Mouse (Mus musculus) heart, adult 18-20 months (tissue): ENCODE measurements at regions not wholly inside any gene's neighbourhood (a gene's known extent, or its start where the extent isn't known, plus 50 kb on each side); places are given as distances from the start of the nearest gene placed in this dataset.

Experiments
- DNase-seq, 2 experiments: peaks; one replicate each; pipeline ENCODE4 v3.0.0; 2021 to 2022; ENCODE audit warnings: mixed read lengths in 1 of 2

DNA sequence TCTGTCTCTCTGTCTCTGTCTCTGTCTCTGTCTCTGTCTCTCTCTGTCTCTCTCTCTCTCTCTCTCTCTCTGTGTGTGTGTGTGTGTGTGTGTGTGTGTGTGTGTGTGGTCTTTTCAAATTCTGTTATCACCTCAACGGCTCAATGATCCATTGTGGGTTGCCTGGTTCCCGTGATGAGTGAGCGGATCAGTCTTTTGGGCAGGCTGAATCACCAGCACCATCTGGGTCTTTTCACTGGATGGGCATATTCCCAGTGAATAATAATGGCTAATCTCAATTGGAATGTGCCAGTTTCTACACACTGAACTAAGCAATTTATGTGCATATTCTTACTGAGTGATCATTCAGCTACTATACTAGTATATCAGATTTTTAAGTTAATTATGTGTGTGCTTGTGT lies 216.4 kb downstream of the Lmx1a start:
- no peak for DNase-seq

DNA sequence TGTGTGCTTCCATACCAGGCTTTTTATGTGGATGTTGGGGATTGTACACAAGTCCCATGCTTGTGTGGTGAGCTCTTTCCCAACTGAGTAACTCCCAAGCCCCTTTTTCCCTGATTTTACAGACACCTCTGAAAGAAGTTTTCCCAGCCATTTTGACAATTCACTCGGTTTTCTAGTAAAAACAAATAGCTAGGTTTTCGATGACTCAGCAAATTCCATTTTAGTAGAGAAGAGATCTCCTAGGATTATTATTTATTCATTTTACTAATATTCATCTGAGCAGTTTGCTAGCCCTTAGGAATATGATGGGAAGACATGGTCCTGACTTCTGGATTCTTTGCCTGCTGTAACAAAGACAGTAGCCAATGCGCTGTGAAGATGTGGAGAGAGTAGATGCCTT lies 223.0 kb downstream of the Lmx1a start:
- DNase-seq: no peak

DNA sequence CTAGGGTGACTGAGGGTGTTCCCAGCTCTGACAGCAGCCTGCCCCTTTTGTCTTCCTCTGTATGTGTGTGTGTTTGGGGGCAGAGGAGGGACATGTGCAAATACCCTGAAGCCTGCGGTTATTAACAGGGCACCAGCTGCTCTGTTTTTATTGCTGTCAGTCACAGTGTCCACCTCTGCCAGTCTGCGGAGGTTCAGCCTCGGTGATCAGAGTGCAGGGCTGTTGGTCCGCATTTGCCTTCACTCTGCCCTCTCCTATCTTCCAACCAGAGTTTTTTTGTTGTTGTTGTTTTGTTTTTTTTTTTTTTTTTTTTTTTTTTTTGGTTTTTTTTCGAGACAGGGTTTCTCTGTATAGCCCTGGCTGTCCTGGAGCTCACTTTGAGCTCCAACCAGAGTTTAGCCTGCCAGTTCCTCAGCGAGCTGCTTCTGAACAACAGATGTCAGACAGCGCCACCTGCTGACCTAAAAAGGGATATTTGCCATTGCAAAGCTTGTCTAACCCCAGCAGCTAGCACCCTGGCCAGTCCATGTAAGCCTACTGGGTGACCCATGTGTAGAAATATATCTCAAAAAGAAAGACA lies 226.0 kb downstream of the Lmx1a start:
- DNase-seq: peak; percentile 47 to 77

DNA sequence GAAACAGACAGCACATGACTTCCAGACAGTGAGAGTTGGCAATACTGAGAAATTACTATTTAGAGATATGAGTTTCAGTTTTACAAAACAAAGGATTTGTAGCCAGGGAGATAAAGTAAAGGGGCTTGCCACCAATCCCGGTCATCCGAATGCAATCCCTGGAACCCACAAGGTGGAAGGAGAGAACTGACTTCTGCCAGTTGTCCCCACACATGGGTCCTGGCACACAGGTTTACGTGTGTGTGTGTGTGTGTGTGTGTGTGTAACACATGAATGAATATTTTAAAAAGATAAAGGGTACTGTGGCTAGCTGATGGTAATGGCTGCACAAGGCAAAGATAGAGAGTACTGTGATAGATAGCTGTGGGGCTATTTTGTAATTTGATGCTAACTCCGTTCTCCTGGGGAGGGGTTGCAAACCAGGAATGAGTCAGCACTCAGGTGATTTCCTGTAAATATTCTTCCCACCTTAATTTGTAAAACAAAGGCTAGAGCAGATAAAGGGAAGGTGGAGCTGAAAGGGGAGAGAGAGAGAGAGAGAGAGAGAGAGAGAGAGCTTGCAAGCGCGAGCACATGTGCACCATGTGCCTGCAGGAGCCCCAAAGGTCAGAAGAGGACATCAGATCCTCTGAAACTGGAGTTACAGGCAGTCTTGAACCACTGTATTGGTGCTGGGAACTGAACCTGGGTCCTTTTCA lies 226.7 kb downstream of the Lmx1a start:
- DNase-seq: no peak

DNA sequence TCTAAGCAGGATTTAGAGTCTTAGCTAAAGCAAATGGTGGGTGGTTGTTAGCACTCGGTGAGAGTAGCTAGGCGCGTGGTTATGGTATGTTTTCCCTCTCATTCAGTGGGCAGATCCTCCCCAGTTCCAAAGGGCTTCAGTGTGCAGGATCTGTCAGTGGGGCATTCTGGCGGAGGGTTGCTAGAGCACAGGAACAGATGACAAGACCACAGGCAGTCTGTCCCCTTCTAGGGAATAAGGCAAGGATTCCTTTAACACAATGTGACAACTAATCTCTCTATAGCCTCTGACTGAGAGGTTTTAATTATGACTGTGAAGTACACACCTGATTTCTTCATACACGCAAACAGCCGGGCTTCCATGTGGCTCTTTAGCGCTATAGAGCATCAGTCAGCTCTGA lies 233.9 kb downstream of the Lmx1a start:
- no peak for DNase-seq

DNA sequence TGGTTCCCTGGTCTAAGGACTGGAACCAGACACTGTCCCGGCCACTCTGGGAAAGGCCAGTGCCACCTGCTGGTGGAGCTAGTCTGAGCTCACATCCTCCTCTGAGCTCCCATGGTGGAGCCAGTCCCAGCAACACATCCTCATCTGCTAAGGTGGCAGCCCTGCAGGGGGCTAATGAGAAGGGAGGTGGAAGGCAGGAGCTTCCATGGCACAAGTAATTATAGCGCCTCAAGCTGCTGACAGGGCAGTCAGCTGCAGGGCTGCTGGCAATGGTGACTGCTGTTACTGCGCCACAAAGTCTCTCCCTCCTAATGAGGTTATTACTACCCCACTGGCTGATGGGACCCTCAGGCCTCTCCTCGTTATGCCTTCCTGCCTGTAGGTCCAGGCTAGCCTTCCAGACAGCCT lies 239.0 kb downstream of the Lmx1a start:
- no peak for DNase-seq

DNA sequence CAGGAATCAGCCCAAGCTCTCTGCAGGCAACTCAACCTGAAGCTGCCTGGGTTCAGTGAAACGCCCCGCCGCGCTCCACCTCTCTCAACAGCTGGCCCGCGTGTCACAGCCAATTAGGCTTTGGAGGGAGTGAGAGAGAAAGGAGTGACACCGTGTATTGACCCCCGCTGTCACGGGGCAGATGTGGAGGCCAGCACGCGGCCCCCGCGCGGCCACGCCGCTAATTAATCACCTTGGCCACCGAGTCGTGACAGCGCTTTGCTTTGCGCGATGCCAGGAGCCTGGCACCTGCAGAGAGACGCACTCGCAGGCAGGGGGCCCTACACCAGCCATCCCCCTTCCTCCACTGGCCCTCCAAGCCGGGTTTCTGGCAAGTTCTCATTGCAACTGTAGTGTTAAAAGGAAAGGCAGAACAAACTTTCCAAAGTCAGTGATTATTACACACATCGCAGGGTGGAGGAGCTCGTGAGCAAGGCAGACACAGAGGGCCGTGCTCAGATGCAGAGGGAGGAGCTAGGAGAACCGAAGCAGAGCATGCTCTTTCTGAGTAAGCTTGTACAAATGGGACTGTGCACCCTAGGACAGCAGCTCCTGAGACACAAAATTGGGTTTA lies 240.8 kb downstream of the Lmx1a start:
- DNase-seq: peak; percentile 13 to 34

DNA sequence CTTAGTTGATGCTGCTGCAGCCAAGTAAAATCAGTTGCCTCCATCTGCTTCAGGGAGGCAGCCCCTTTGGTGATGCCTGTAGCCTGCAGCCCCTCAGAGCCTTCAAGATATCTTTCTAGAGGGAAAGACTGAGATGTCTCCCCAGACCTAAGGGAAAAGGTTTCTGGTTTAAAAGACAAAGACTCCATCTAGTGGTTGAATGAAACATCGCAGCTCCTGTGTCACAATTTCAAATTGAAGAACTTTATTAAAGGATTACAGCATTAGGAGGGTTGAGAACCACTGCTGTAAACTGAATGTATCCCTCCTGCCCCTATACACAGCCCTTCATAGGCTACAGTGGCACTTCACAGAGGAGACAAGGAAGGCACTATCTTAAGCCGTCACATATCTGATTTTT lies 243.1 kb downstream of the Lmx1a start:
- peak in 1 of 2 experiments; percentile 36 for DNase-seq

DNA sequence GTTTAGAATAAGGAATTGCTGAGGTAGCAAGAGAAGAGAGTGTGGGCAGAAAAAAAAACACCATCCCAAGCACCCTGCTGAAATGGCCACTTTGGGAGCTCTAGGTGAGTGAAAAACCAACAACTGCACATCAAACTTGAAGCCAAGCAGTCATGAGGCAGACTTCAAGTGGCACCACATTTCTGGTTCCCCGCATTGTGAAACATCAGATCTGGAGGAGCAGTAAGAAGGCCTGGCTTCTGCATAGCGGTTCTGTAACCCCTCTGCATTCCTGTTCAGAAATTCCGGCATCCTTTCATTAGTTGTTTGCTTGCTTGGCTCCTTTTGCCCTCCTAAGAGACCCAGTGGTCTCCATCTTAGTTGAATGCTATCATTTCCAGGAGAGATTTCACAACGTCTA lies 247.7 kb downstream of the Lmx1a start:
- DNase-seq: no peak

DNA sequence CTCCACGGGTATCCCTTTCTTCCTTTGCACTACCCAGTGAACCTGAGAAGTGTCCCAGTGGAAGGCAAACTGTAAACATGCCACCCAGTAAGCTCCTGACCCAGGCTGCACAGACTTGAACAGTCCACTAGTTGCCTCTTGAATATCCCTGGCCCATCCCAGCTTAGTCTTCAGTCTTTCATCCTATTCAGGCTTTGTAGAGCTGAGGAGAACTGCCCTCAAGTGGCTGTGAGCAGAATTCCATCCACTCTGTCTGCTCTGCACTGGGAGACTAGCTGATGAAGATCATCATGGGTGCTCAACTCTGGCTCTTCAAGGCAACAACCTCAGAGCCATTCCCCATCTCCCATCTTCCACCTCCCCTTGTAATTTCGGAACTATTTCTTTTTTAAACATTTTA lies 249.1 kb downstream of the Lmx1a start:
- DNase-seq: no peak

DNA sequence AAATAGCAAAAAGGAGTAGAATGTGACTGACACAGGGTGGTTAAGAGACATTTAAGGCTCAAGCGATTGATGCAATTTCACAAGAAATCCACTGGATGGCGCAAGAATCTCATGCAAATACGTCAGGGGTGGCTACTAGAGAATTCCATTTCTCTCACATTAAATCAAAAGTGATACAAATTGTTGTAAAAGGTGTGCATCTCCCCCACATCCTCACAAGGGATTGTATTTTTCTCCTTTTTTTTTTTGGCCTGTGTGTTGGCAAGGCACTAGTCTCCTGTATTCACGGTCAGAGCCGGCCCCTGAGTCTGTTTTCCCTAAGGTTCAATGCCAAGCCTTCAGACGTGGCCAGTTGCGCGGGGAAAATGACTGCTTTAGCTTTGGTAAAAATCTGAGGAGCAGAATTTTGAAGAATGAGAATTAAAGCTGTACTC lies 253.0 kb downstream of the Lmx1a start:
- DNase-seq: peak; percentile 9 to 56

DNA sequence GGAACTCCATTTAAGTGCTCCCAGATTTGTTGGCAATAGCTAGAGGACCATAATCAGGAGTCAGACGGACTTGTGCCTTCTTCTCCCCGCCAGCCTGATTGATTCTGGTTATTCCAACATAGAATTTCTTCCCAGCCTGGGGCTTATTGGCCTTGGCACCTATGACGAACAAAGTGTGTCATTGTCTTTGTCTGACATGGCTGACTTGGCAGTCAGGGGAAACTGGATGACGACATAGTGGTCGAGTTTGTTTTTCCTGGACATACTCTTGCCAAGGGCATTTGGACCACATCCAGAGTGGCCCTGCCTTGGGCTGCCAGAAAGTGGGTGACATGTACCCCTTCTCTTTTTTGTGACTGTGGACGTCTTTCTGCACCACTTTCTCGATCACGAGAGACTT lies 254.1 kb downstream of the Lmx1a start:
- DNase-seq: no peak

DNA sequence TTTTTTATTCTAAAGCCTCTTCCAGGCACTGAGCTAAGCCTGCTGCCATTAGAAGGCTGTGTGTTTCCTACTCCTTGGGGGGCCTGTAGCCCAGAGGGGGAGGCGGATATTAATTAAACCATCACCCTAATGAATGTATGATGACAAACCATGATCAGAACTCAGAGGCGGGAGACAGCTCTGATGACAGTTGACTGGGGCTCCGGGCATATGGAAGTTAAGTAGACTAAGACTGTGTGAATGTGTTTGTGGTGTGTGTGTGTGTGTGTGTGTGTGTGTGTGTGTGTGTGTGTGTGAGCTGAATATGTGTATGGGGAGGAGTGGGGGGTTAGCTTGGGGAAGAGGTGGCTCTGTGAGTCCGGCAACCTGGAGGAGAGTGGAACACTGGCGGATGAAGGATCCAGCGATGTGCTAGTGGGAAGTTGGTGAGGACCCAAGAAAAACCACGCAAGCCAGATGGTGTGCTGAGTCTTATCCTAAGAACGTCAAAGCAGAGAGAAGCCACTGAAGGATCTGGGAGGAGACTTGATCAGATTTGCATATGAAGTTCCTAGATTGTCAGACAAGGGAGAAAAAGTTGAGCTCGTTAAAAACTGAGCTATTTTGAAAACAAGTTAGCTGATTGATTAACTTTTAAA lies 256.7 kb downstream of the Lmx1a start:
- DNase-seq: no peak

DNA sequence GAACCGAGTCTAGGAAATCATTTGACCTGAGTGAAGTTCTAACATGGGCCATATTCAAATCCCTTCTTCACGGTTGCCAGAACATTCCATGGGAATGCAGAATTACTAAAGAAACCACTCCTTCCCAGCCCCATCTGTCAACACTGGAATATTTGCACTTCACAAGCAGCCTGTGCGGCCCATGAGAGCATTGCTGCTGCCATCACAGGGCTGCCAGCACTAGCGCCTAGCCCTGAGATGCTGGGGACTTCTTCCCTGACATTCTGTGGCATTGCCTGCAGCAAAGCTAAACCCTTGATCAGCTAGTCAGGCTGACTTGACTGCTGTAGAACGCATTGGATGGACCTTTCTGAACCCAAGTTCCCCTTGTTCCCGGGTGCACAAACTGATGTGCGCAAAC lies 258.8 kb downstream of the Lmx1a start:
- DNase-seq: no peak

DNA sequence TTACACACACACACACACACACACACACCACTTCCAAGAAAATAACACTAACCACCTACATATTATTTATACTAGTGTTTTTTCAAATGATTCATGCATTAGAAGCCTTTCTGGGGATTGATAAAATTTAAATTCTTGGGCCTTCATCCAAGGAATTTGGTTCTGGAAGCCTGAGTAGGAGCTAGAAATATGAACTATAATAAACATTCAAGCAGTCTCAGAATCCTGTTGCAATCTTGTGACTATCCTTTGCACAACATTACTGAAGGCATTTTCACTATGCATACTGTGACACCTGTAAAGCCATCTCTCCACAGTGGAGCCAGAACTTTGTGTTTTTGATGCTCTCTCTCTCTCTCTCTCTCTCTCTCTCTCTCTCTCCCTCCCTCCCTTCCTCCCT lies 262.7 kb downstream of the Lmx1a start:
- DNase-seq: no peak

DNA sequence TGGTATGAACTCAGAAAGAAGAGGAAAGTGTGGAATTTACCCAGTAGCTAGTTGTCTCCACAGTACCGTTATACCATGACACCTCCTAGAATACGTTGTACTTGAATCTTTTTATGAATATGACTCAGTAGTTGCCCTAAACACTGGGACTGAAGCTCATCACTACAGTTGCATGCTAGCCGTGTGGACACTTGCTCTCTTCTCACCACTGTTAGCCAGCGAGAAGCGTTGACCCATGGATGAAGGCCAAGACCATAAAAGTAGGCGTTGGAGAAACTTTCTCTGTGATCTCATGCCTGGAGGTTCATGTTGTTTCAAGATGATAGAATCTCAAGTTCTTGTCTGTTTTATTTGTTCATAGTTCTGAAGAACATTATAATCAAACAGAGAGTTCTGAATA lies 269.5 kb downstream of the Lmx1a start:
- DNase-seq: no peak

DNA sequence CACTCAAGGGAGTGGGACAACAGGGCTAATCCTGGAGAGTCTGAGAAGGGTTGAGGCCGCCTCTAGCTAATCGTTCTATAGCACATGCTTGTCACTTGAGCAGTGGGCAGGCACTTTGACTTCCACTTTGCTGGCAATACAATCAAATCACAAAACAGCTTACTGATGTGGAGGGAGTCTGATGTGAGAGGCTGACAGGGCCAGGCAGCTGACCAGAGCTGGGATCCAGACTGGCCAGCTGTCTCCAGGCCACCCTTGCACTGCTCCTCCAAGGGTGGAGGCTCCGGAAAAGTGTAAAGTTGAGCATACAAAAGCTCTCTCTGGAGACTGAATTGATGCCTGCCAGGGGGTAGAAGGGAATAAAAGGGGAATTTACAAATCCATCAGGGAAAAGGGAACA lies 280.5 kb downstream of the Lmx1a start:
- DNase-seq: peak; percentile 30 to 42

DNA sequence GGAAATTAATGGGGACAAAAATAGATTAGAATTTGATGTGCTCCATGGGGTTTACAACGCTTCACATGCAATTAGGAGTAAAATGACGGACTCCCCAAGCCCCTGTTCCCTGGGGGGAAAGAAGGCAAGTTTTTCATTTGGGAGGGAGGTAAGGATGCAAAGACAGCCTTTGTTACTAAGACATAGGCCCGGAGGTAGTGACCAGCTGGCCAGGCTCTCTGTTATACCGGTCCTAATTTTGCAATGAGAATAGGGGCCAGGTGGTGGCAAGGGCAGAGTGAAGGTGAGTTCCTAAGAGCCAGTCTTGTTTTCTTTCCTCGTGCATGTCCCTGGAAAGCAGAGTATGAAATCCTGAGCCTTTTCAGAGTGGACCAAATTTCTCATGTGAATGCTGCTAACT lies 280.9 kb downstream of the Lmx1a start:
- no peak for DNase-seq

DNA sequence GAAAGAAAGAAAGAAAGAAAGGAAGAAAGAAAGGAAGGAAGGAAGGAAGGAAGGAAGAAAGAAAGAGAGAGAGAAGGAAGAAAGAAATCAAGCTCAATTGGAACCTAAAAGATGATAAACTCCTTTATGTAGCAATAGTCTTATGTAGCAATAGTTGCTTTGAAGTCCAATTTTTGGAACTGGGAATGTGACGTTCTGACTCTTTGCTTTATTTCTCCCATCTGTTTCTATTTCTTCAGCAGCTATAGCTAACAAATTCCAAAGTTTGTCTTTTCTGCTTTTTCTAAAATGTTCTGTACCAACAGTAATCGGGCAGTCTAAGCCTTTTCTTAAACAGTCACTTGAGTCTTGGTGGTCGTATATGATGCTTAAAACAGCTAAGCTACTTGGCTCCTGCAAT lies 287.7 kb downstream of the Lmx1a start:
- DNase-seq: no peak

DNA sequence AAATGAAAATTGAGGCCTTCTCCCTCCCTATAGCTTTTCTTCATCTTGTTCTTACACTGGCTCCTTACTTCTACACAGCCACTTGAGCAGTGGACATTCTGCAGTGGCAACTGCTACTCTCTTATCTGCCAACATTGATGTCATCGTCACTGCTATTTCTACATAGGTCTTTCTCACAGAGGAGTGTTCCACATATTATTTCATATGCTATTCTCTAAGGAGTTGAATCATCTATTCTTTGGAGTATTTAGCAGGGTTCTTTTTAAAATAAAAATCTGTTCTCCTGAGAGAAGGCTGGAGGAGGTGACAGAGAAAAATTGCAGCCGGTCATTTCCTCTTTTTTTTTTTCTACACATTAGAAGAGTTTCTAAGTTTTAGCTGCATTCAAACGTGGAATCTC lies 290.1 kb downstream of the Lmx1a start:
- DNase-seq: no peak

DNA sequence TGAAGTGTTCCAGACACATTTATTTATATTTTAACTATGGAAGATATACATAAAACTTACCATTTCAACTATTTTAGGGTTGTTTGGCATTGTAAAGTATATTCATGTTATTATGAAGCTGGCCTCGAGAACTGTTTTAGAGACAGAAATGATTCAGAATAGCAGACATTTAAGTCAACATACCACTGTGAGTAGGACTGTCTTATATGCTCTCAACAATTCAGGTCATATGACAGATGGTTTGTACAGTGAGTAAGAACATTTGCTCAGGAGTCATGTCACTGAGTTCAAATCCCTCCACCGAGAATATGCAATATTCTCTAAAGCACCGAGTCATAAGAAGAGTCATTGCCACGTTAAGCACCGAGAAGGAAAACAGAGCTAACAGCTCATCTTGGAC lies 290.6 kb downstream of the Lmx1a start:
- no peak for DNase-seq

DNA sequence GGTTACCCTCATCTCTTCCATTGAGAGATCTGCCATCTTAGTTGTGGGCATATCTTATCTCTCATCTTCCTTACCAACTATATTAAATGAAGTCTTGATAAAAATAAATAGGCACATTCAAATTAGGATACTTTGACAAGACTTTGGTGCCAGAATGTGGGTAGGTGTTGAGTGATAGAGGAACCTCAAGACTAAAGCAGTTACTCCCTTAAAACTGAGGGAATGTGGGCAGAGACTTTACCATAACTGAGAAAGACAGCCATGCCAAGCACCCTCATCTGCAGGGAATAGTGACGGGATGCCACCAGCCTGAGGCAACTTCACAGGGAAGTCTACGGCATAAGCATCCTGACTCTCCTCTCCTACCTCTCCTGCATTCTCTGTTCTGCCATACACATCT lies 292.3 kb downstream of the Lmx1a start:
- DNase-seq: no peak

DNA sequence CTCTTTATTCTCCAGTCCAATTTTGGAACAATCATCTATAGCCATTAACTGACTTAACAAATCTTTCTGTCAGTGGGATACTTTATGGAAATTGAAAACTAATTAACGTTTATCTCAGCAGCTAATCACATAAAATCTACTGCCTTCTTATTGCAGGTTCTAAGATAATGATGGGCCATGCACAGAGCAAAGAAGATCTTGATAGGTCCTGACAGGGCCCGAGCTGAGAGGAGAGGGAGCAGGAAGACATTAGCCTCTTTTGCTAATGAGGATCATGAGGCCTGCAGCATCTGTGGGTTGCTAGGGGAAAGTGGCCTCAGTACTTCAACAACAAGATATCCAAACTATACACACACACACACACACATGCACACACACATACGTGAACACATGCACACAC lies 318.4 kb downstream of the Lmx1a start:
- DNase-seq: no peak

DNA sequence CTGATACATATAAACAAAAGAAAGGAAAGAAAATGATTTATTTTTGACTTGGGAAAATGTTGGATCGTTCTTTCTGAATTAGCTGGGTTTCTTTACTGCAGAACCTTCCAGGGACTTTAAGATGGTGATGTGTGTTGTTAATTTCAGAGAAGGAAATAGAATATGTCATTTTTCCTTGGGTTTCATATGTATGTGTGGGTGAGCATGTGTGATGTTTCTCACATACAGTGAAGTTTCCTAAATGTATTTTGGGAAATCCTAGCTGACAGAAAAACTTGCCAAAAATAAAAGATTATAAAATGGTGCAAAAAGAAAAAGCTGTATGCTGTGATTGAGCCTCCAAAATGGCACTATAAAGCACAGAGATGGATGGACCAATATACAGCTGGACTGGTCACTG lies 319.2 kb downstream of the Lmx1a start:
- no peak for DNase-seq
